9 mouse cellular contexts compared by ENCODE assay signal in genomic region chr10:82909382-82909781, GRCm38 (mm10). TPM values are rescaled to one million over a fixed set of nuclear protein-coding genes. Genes with fewer than 3 reads are reported as not detected.
DNase-seq lines count a peak whose midpoint lies in the region; ATAC-seq lines count a peak whose summit lies in the region.
"Had no signal": no experiment of that assay in that cellular context is flagged by ENCODE, and none has a peak within 500 bp of the region (broad histone marks: within the 10 kb centered on the region; RNA-seq: fewer than 3 reads in every experiment).

No protein-coding gene starts in this region.

- peaks cover 3% of the 10 kb centered on the region; the same call in 1 of the 2 replicates for H3K4me1 ChIP-seq in midbrain, embryonic 11.5 days (ENCODE audit: control insufficient read depth, insufficient read depth, low read length)

- H3K27ac ChIP-seq in midbrain, embryonic 11.5 days (ENCODE audit: low read depth, low read length): no peak overlapping the region
- H3K27ac ChIP-seq: macrophage had no signal

- H3K36me3 ChIP-seq in midbrain, embryonic 11.5 days (ENCODE audit: control insufficient read depth, insufficient read depth, low read length): no peaks in the 10 kb centered on the region; the same call in 1 of the 2 replicates

- 19% methylated on average over 9 of the region's 9 CpGs for WGBS in midbrain, embryonic 11.5 days

- H3K9me3 ChIP-seq in midbrain, embryonic 11.5 days (ENCODE audit: control insufficient read depth, low read length): no peaks in the 10 kb centered on the region

- intact Hi-C loops in heart, postnatal 25 days (cut with DNase I): loop anchor here (2.0 to 5.0 kb wide), 3 partner anchors 291 to 598 kb away; no protein-coding TSS in a partner anchor
- intact Hi-C loops in left cerebral cortex, postnatal 10 days (cut with DNase I): loop anchor here (5.0 to 10.0 kb wide), 2 partner anchors 293 to 445 kb away; no protein-coding TSS in a partner anchor

- ATAC-seq in frontal cortex, adult (ENCODE audit: low TSS enrichment): peak; percentile 50; the same call in 1 of the 2 replicates
- ATAC-seq in midbrain, embryonic 11.5 days (ENCODE audit: low FRiP score): peak; percentile 64

- no peak overlapping the region for H3K9ac ChIP-seq in midbrain, embryonic 11.5 days (ENCODE audit: low read length)

- no peak overlapping the region for H3K4me3 ChIP-seq in midbrain, embryonic 11.5 days (ENCODE audit: low read depth, low read length)

- no peaks in the 10 kb centered on the region for H3K27me3 ChIP-seq in midbrain, embryonic 11.5 days (ENCODE audit: control insufficient read depth, insufficient read depth, low read length)

- peak; percentile 24 to 81 for DNase-seq in heart, adult 18-20 months
- no peak for DNase-seq in heart, postnatal 25 days (ENCODE audit: low spot score)
- peak; percentile 40 for DNase-seq in cerebellum, adult 9-11 months
- DNase-seq in induced T-regulatory cell, adult 2 months (ENCODE audit: low read depth): peak; percentile 88
- peak; percentile 50 to 55 for DNase-seq in left cerebral cortex, postnatal 10 days (ENCODE audit: extremely low spot score in 1 of 2, low spot score in 2 of 2)
- peak; percentile 97 for DNase-seq in midbrain, embryonic 11.5 days (ENCODE audit: low spot score, missing footprints)
- peak; percentile 72 for DNase-seq in right cerebral cortex, postnatal 4 days

- H3K4me2 ChIP-seq in midbrain, embryonic 11.5 days: peak overlapping the region; percentile 24; the same call in 1 of the 2 replicates

RNA-seq across cellular contexts. Expression of gene Eid3, which starts 43.0 kb away (rescaled TPM):
- total RNA-seq in heart, adult 18-20 months (2021): under 1 TPM; 0.20 to 0.28 TPM
- total RNA-seq in heart, postnatal 25 days (2021): 1 to 10 TPM in 1 of 2 experiments, under 1 TPM in 1; 0.57 to 1.3 TPM
- 1 to 10 TPM; 1.8 to 2.1 TPM for total RNA-seq in left cerebral cortex, postnatal 10 days (2021)
- 0.53 and 0.57 TPM in 2 replicates for polyA plus RNA-seq in midbrain, embryonic 11.5 days (2014; fragmentation: Nextera tagmentation; extraction: Ambion mirVana)
